Mouse (Mus musculus) midbrain, embryonic 14.5 days (tissue): ENCODE measurements around the gene Acot8. TPM values are rescaled to one million over a fixed set of nuclear protein-coding genes. Genes with fewer than 3 reads are reported as not detected.

Experiments
- ATAC-seq: fragments of 200-750 bp; cut with Nextera tagmentation; 2 replicates; pipeline ENCODE4 v1.8.0; 2017; ENCODE audit warnings: moderate number of reproducible peaks, moderate library complexity; ENCODE audit not compliant: low FRiP score, low TSS enrichment
- DNase-seq: peaks from one replicate; pipeline ENCODE4 v3.0.0-alpha.2; 2015
- H3K27ac ChIP-seq: fragments of 300-500 bp; sonication (generic); replicated peaks from 2 replicates; pipeline ENCODE4 v1.5.1; 2014; ENCODE audit warnings: mild to moderate bottlenecking, low read depth, low read length, moderate library complexity
- H3K27me3 ChIP-seq: fragments of 300-500 bp; sonication (generic); 2 replicates; pipeline ENCODE4 v1.6.1; 2014; ENCODE audit warnings: low read length, control low read depth, mixed read lengths; ENCODE audit not compliant: control insufficient read depth, insufficient read depth
- H3K36me3 ChIP-seq: fragments of 300-500 bp; sonication (generic); 2 replicates; pipeline ENCODE4 v1.6.1; 2014; ENCODE audit warnings: low read length, control low read depth; ENCODE audit not compliant: control insufficient read depth, insufficient read depth
- H3K4me1 ChIP-seq: fragments of 300-500 bp; sonication (generic); 2 replicates; pipeline ENCODE4 v1.6.1; 2014; ENCODE audit warnings: mild to moderate bottlenecking, antibody characterized with exemption, low read length, control low read depth; ENCODE audit not compliant: control insufficient read depth, insufficient read depth
- H3K4me2 ChIP-seq: fragments of 300-500 bp; sonication (generic); 2 replicates; pipeline ENCODE4 v1.6.1; 2014; ENCODE audit warnings: mild to moderate bottlenecking, low read length, moderate library complexity
- H3K4me3 ChIP-seq: fragments of 300-500 bp; sonication (generic); replicated peaks from 2 replicates; pipeline ENCODE4 v1.5.1; 2014; ENCODE audit warnings: low read depth, low read length
- H3K9ac ChIP-seq: fragments of 300-500 bp; sonication (generic); replicated peaks from 2 replicates; pipeline ENCODE4 v1.6.1; 2014; ENCODE audit warnings: mild to moderate bottlenecking, low read length, moderate library complexity
- H3K9me3 ChIP-seq: fragments of 300-500 bp; sonication (generic); 2 replicates; pipeline ENCODE4 v1.6.1; 2016; ENCODE audit warnings: low read length, control low read depth, mixed read lengths; ENCODE audit not compliant: control insufficient read depth
- WGBS: fragments of 180-500 bp; shearing (Covaris S2); extraction: QIAGEN DNeasy Blood & Tissue Kit; methylation state at CpG from one replicate; pipeline ENCODE4 v1.1.7; 2014; 5-methylcytosine and 5-hydroxymethylcytosine counted together
- polyA plus RNA-seq: library from polyadenylated mRNA; unstranded; fragments of >200 nt; fragmentation: Nextera tagmentation; extraction: Ambion mirVana; gene quantifications from 2 replicates; pipeline ENCODE4 v1.2.1, GENCODE M21; 2014

The Acot8 gene
- polyA plus RNA-seq, 1 experiment from 2014 or later = 17.1 TPM

DNA sequence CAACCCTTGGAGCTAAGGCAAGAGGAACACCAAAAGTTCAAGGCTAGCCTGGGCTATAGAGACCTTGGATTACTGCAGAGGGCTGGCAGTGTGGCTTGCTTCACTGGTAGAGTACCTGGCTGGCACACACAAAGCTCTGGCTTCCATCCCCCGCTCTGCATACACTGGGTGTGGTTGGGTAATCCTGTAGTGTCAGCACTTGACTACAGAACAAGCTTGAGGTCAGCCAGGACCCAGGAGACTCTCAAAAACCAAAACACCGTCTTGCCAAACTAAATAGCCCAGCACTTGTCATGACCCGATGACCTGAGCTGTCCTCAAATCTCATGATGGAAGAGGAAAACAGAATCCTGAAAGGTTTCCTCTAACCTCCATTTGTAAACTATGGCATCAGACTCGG, 14.2 kb downstream of the Acot8 start:
- Histone ChIP-seq H3K27me3 (no peaks in the 10 kb centered on the region), H3K36me3 (peaks cover 40% of the 10 kb centered on the region), H3K4me3 (no peak overlapping the region), H3K4me1 (peaks cover 3% of the 10 kb centered on the region; the same call in 1 of the 2 replicates), H3K9me3 (no peaks in the 10 kb centered on the region), H3K27ac (no peak overlapping the region), H3K9ac (no peak overlapping the region), H3K4me2 (no peak overlapping the region)
- 88% methylated on average over 4 of the region's 4 CpGs for WGBS
- ATAC-seq = no peak
- DNase-seq = no peak

DNA sequence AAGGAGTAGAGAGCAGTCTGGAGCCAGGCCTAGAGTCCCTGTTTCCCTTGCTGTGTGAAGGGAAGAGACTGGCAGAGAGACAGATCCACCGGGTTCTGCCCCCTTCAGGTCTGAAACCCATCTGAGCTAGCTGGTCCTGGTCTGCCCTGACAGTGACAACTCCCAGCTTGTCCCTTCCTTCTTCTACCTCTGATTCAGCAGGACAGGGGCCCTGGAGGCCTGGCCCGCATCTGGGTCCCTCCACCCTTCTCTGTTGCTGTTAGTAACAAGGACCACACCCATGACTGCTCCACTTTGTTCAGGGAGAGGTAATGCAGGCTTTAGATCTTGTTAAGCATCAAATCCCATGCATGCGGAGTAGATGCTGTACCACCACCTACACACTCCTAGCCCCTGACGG, 16.3 kb downstream of the Acot8 start:
- ATAC-seq (no peak), DNase-seq (no peak)
- Histone ChIP-seq H3K36me3 (peaks cover 32% of the 10 kb centered on the region), H3K4me3 (no peak overlapping the region), H3K27me3 (no peaks in the 10 kb centered on the region), H3K9ac (no peak overlapping the region), H3K4me1 (peaks cover 3% of the 10 kb centered on the region; the same call in 1 of the 2 replicates), H3K4me2 (no peak overlapping the region), H3K9me3 (no peaks in the 10 kb centered on the region), H3K27ac (no peak overlapping the region)
- 74% methylated on average over 4 of the region's 4 CpGs for WGBS

DNA sequence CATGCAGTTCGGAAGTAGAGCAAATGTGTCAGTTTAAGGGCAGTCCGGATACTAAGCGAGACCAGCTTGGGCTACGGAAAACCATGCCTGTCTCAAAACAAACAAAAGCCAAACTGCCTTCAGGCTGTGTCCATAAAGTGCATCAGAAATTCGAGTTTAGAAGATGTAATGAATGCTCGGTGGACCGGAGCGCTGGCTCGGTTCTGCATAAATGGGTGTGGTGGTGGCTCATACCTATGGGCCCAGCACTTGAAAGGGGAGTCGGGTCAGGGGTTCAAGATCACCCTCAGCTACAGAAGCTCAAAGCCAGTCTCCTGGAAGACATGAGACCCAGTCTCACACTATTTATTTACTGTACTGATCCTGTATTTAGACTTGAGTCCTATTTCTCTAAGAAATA, 16.9 kb downstream of the Acot8 start:
- H3K9ac ChIP-seq = no peak overlapping the region
- no peak for ATAC-seq
- H3K27me3 ChIP-seq = no peaks in the 10 kb centered on the region
- no peak overlapping the region for H3K4me3 ChIP-seq
- 83% methylated on average over 10 of the region's 10 CpGs for WGBS
- no peak overlapping the region for H3K27ac ChIP-seq
- peaks cover 3% of the 10 kb centered on the region; the same call in 1 of the 2 replicates for H3K4me1 ChIP-seq
- H3K4me2 ChIP-seq = no peak overlapping the region
- no peak for DNase-seq
- H3K36me3 ChIP-seq = peaks cover 26% of the 10 kb centered on the region
- no peaks in the 10 kb centered on the region for H3K9me3 ChIP-seq

DNA sequence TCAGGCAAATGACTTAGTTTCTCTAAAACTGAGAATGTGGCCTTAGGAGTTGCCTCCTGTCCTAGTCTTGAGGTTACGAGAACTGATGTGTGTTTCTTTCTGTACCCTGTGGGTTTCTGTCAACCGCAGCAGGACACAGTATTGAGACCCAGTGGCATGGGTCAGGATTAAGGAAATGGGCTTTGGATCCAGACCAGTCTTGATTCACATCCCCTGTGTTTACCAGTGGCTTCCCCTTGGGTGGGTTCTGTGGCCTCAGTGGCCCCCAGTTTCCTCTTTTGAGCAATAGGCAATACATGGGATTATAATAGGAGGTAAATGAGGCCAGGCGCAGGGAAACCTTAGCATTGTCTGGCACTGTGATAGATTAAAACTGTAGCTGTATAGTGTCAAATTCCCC, 17.6 kb downstream of the Acot8 start:
- Histone ChIP-seq H3K36me3 (peaks cover 18% of the 10 kb centered on the region), H3K27me3 (no peaks in the 10 kb centered on the region), H3K4me1 (peaks cover 3% of the 10 kb centered on the region; the same call in 1 of the 2 replicates), H3K9me3 (no peaks in the 10 kb centered on the region), H3K4me2 (peak overlapping the region; percentile 89), H3K4me3 (no peak overlapping the region; the same call in 1 of the 2 replicates), H3K27ac (no peak overlapping the region), H3K9ac (no peak overlapping the region; the same call in 1 of the 2 replicates)
- DNase-seq (no peak), ATAC-seq (no peak)
- 90% methylated on average over 3 of the region's 3 CpGs for WGBS

DNA sequence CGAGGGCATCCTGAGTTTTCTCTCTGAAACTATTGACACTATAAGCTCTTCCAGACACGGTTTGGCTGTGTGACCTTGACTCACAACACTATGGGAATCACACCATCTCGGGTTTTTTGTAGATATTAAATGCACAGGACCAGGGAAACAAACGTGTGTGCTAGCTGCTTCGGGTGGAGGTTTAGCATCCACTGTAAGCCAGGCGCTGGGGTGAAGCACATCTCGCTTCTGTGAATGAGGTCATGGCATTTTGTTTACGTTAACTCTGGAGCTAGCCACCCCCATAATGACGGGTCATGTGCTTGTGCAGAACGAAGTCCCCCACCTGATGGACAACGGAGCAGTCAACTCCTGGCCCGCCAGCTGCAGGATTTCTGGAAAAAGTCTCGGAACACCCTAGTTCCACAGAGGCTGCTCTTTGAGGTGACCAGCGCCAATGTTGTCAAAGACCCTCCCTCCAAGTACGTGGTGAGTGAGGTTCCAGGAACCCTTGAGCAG, 18.2 kb downstream of the Acot8 start:
- no peaks in the 10 kb centered on the region for H3K27me3 ChIP-seq
- 0 out of 2 replicates have a peak, but pooled peaks have one; percentile 1 for ATAC-seq
- WGBS = 12% methylated on average over 15 of the region's 15 CpGs
- peak overlapping the region; percentile 62 for H3K4me3 ChIP-seq
- peak overlapping the region; percentile 57; the same call in 1 of the 2 replicates for H3K27ac ChIP-seq
- H3K4me2 ChIP-seq = peak overlapping the region; percentile 89
- H3K9ac ChIP-seq = peak overlapping the region; percentile 78
- no peak for DNase-seq
- H3K9me3 ChIP-seq = no peaks in the 10 kb centered on the region
- peaks cover 12% of the 10 kb centered on the region for H3K36me3 ChIP-seq
- H3K4me1 ChIP-seq = peaks cover 3% of the 10 kb centered on the region; the same call in 1 of the 2 replicates

DNA sequence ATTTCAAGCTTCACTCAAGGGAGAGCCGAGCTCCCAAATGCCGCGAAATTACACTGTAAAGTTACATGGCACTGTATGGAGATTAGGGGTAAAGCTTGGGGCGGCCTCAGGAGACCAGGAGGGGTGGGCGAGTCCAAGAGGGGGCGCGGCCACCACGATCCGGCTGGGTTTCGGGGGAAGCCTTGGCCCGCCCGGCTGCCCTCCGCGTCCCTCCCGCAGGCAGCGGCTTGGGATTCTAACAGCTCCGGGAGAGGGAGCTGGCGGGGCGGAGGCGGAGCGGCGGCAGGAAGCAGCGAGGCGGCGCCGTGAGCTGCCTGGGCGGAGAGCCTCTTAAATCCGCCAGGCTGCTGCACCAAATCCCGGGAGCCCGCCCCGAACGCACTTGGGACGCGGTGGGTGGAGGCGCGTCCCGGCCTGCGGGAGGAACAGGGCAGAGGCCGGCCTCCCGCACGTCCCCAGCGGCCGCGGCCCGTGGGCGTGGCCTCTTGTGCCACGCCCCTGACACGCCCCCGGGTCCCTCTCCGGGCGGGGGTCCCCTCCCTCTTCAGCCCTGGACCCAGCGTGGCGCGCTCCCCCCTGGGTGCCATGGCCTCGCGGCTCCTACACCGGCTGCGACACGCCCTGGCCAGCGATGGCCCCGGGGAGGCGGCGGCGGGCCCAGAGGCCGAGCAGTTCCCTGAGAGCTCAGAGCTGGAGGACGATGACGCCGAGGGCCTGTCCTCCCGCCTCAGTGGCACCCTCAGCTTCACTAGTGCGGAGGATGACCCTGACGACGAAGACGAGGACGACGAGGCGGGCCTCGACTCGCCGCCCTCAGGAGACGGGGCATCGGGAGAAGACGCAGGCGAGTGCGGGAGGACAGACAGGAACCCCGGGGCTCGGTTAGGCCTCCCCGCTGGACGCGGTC, 18.9 kb downstream of the Acot8 start, which contains the start of gene Snx21:
Gene Snx21 (plus strand): TSS at position 343 of the 907 bp plus-strand sequence.
- Histone ChIP-seq H3K9me3 (no peaks in the 10 kb centered on the region), H3K4me3 (peak within 1 kb of the TSS; percentile 62), H3K27me3 (no peaks in the 10 kb centered on the region), H3K4me2 (peak within 1 kb of the TSS; percentile 89), H3K27ac (peak within 1 kb of the TSS; percentile 57), H3K9ac (peak within 1 kb of the TSS; percentile 78), H3K4me1 (peaks cover 3% of the 10 kb centered on the region; the same call in 1 of the 2 replicates), H3K36me3 (peaks cover 11% of the 10 kb centered on the region)
- WGBS = under 1% methylated on average over 86 of the region's 89 CpGs
- DNase-seq (peak; percentile 89), ATAC-seq (peak; percentile 89)

DNA sequence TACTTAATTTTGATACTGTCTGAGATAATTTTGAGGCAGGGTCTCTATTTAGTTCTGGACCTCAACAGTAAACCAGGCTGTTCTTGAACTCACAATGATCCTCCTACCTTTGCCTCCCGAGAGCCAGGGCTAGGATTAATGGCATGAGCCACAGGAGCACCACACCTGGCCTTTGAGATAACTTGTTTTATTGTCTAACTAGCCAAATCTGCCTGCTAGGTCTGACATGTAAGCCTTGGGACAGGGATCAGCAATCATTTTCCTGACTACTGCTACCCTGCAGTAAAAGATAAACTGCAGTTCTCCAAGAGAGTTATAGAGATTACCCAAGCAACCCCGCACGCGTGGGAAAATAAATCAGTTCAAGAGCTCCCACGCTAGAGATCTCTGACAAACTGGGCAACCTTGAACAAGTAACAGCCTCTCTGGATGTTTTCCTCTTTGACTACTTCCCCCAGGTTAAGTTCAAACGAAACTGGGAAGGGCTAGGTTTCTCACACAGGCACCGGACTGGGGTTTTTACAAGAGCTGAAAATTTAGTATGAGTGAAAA, 19.7 kb downstream of the Acot8 start:
- H3K27ac ChIP-seq = peak overlapping the region; percentile 57; the same call in 1 of the 2 replicates

DNA sequence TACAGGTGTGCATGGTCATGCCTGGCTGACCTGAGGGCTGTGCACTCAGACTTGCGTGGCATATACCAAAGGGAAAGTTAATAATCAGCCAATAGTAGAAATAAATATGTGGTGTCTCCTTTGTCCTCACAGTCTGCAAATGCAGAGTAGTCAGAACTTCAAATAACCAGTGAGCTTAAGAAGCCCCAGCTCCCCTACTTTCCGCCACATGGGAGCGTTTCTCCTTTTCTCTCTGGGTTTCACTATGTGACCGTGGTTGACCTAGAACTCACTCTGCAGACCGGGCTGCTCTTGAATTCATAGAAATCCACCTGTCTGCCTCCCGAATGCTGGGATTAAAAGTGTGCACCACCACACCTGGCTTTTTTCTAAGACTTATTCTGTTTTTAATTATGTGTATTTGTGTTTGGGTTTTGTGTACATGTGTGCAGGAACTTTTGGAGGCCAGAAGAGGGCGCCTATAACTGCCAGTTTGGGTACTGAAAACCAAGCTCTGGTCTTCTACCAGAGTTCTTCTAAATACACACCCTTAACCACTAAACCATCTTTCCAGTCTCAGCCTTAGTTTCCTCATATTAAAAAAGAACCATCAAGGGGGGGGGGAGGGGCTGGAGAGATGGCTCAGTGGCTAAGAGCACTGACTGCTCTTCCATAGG, 20.6 kb downstream of the Acot8 start:
- Histone ChIP-seq H3K4me1 (peaks cover 3% of the 10 kb centered on the region; the same call in 1 of the 2 replicates), H3K27ac (no peak overlapping the region), H3K9ac (no peak overlapping the region), H3K4me2 (no peak overlapping the region), H3K27me3 (no peaks in the 10 kb centered on the region), H3K4me3 (no peak overlapping the region), H3K36me3 (peaks cover 5% of the 10 kb centered on the region; the same call in 1 of the 2 replicates), H3K9me3 (no peaks in the 10 kb centered on the region)
- 79% methylated on average over 7 of the region's 7 CpGs for WGBS
- DNase-seq (no peak), ATAC-seq (no peak)

More for the DNA sequence above, 19.7 kb downstream of the Acot8 start:
- Histone ChIP-seq H3K4me1 (peaks cover 3% of the 10 kb centered on the region; the same call in 1 of the 2 replicates), H3K4me2 (peak overlapping the region; percentile 89), H3K9me3 (no peaks in the 10 kb centered on the region), H3K36me3 (peaks cover 10% of the 10 kb centered on the region), H3K9ac (peak overlapping the region; percentile 78; the same call in 1 of the 2 replicates), H3K27me3 (no peaks in the 10 kb centered on the region), H3K4me3 (peak overlapping the region; percentile 62)
- ATAC-seq = no peak
- DNase-seq = no peak
- WGBS = 13% methylated on average over 7 of the region's 7 CpGs
